Mouse (Mus musculus) embryonic facial prominence, embryonic 13.5 days (tissue): ENCODE data around the gene Map4. TPM values are rescaled to one million over a fixed set of nuclear protein-coding genes. Genes with fewer than 3 reads are reported as not detected.
A peak's percentile ranks its signal among the peaks of the same experiment; 100 is the strongest.

Experiments
- ATAC-seq: fragments of 200-750 bp; cut with Nextera tagmentation; 2 replicates; pipeline ENCODE4 v1.8.0; 2017; ENCODE audit warnings: low read depth; ENCODE audit not compliant: insufficient number of reproducible peaks, insufficient read depth, low FRiP score, low TSS enrichment
- H3K27ac ChIP-seq: fragments of 300-500 bp; sonication (generic); 2 replicates; pipeline ENCODE4 v1.5.1; 2015; ENCODE audit warnings: moderate library complexity, mild to moderate bottlenecking, inconsistent platforms
- H3K27me3 ChIP-seq: fragments of 300-500 bp; sonication (generic); 2 replicates; pipeline ENCODE4 v1.6.1; 2015; ENCODE audit warnings: mild to moderate bottlenecking, inconsistent platforms
- H3K36me3 ChIP-seq: fragments of 300-500 bp; sonication (generic); 2 replicates; pipeline ENCODE4 v1.6.1; 2015; ENCODE audit warnings: mild to moderate bottlenecking, inconsistent platforms
- H3K4me1 ChIP-seq: fragments of 300-500 bp; sonication (generic); 2 replicates; pipeline ENCODE4 v1.6.1; 2015; ENCODE audit warnings: inconsistent platforms
- H3K4me2 ChIP-seq: fragments of 300-500 bp; sonication (generic); 2 replicates; pipeline ENCODE4 v1.6.1; 2015; ENCODE audit warnings: moderate library complexity, mild to moderate bottlenecking, inconsistent platforms
- H3K4me3 ChIP-seq: fragments of 300-500 bp; sonication (generic); 2 replicates; pipeline ENCODE4 v1.5.1; 2015; ENCODE audit warnings: mild to moderate bottlenecking, inconsistent platforms
- H3K9ac ChIP-seq: fragments of 300-500 bp; sonication (generic); 2 replicates; pipeline ENCODE4 v1.6.1; 2015; ENCODE audit warnings: mild to moderate bottlenecking, inconsistent platforms
- H3K9me3 ChIP-seq: fragments of 300-500 bp; sonication (generic); 2 replicates; pipeline ENCODE4 v1.6.1; 2016; ENCODE audit warnings: inconsistent platforms
- WGBS: fragments of 180-500 bp; shearing (Covaris S2); methylation state at CpG from one replicate; pipeline ENCODE4 v1.1.7; 2015; ENCODE audit warnings: mixed read lengths; 5-methylcytosine and 5-hydroxymethylcytosine counted together
- polyA plus RNA-seq: library from polyadenylated mRNA; unstranded; fragments of >200 nt; fragmentation: Nextera tagmentation; extraction: Ambion mirVana; gene quantifications from 2 replicates; pipeline ENCODE4 v1.2.1, GENCODE M21; 2015

Gene Map4
- polyA plus RNA-seq, 1 experiment from 2014 or later: 58.0 TPM

GRCm38 (mm10) chr9:109930752-109931151 is 508 bp upstream of the Map4 start:
- H3K4me2 ChIP-seq: peak overlapping the region; percentile 76
- H3K9me3 ChIP-seq: no peaks in the 10 kb centered on the region
- no peaks in the 10 kb centered on the region for H3K36me3 ChIP-seq
- peak overlapping the region; percentile 85; the same call in 1 of the 2 replicates for H3K9ac ChIP-seq
- peak overlapping the region; percentile 95 for H3K27ac ChIP-seq
- 71% methylated on average over 6 of the region's 6 CpGs for WGBS
- peak overlapping the region; percentile 81 for H3K4me3 ChIP-seq
- ATAC-seq: no peak
- peaks cover 9% of the 10 kb centered on the region for H3K4me1 ChIP-seq
- H3K27me3 ChIP-seq: no peaks in the 10 kb centered on the region

GRCm38 (mm10) chr9:109932361-109932755 is 1.1 kb downstream of the Map4 start:
- Histone ChIP-seq H3K4me1 (peaks cover 9% of the 10 kb centered on the region), H3K36me3 (no peaks in the 10 kb centered on the region), H3K4me2 (peak overlapping the region; percentile 76), H3K9ac (peak overlapping the region; percentile 85), H3K27ac (peak overlapping the region; percentile 95), H3K9me3 (no peaks in the 10 kb centered on the region), H3K4me3 (peak overlapping the region; percentile 81), H3K27me3 (no peaks in the 10 kb centered on the region)
- WGBS: under 1% methylated on average over 20 of the region's 20 CpGs
- no peak for ATAC-seq

DNA sequence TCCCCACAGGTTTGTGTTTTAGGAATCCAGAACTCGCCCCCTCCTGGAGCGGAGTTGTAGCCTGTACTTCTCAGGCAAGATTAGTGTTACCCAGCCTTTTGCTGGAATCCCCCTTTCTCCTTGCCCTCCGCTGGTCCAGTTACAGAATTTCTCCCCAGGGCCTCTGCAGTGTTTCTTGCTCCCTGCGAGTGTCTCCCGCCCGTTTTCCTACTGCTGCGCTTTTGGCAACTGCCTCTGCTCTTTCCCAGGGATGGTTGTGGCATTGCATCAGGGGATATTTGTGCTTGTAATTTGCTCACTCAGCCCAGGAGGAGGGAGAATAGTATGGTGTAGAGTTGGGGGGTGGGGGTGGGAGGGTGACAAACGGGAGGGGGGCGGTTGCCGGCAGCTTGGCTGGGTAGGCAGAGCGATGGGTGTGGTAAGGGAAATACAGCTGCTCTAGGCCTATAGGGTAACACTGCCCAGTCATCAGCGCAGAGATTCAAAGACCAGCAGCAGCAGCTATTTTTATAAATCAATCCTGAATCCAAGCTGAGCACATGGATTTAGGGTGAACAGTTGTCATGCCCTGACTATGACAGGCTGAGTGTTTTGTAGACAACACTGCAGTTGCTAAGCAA is 1.6 kb downstream of the Map4 start:
- Histone ChIP-seq H3K27me3 (no peaks in the 10 kb centered on the region), H3K4me2 (peak overlapping the region; percentile 76), H3K27ac (peak overlapping the region; percentile 95), H3K9ac (peak overlapping the region; percentile 85), H3K4me1 (peaks cover 9% of the 10 kb centered on the region), H3K9me3 (no peaks in the 10 kb centered on the region), H3K4me3 (peak overlapping the region; percentile 81), H3K36me3 (no peaks in the 10 kb centered on the region)
- ATAC-seq: no peak
- WGBS: under 1% methylated on average over 12 of the region's 12 CpGs

DNA sequence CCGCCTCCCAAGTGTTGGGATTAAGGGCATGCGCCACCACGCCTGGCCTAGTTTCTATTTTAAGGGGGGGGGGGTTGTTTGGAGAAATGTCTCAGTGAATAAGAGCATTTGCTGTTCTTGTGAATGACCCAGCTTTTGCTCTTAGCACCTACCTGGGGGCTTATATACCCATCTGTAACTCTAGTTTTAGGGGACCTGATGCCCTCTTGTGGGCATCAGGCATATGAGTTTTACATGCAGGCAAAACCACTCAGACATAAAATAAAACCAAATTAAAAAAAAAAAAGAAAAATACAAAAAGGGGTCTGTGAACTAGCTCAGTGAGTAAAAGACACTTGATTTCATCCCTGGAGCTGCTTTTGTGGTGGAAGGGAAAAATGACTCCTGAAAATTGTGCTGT is 8.1 kb downstream of the Map4 start:
- no peak overlapping the region for H3K9ac ChIP-seq
- no peaks in the 10 kb centered on the region for H3K27me3 ChIP-seq
- H3K4me2 ChIP-seq: no peak overlapping the region
- H3K9me3 ChIP-seq: no peaks in the 10 kb centered on the region
- no peak overlapping the region for H3K4me3 ChIP-seq
- 95% methylated on average over 3 of the region's 3 CpGs for whole genome bisulfite sequencing
- H3K36me3 ChIP-seq: no peaks in the 10 kb centered on the region
- H3K27ac ChIP-seq: no peak overlapping the region
- no peaks in the 10 kb centered on the region for H3K4me1 ChIP-seq
- ATAC-seq: no peak

- no peak for ATAC-seq
- no peaks in the 10 kb centered on the region for H3K9me3 ChIP-seq
- H3K4me3 ChIP-seq: no peak overlapping the region
- no peak overlapping the region for H3K9ac ChIP-seq
- H3K27me3 ChIP-seq: no peaks in the 10 kb centered on the region
- H3K27ac ChIP-seq: no peak overlapping the region
- H3K4me2 ChIP-seq: no peak overlapping the region
- no peaks in the 10 kb centered on the region for H3K36me3 ChIP-seq
- H3K4me1 ChIP-seq: no peaks in the 10 kb centered on the region
- 82% methylated on average over 4 of the region's 4 CpGs for whole genome bisulfite sequencing
Observed at GRCm38 (mm10) chr9:109942796-109943195, 11.5 kb downstream of the Map4 start.

DNA sequence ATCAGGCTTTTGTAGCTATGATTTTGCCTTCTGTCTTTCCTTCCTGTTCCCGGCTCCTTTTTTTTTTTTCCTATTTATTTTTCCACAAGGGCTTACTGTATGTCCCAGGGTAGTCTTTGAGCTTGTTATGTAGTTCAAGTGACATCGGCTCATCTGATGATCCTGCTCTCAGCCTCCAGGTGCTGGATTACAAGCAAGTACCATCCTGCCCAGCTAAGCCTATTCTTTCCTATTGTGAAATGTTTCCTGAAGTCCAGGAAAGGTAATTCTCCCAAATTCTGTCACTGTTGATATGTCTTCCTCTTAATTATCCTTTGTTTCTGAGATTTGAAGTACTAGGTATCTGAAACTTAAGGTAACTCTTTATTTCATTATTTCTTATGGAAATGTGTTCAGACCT is 13.5 kb downstream of the Map4 start:
- H3K27ac ChIP-seq: no peak overlapping the region
- H3K4me1 ChIP-seq: no peaks in the 10 kb centered on the region
- H3K36me3 ChIP-seq: peaks cover 2% of the 10 kb centered on the region; the same call in 1 of the 2 replicates
- H3K9ac ChIP-seq: no peak overlapping the region
- no peaks in the 10 kb centered on the region for H3K9me3 ChIP-seq
- ATAC-seq: no peak
- H3K4me3 ChIP-seq: no peak overlapping the region
- 76% methylated on average over 2 of the region's 2 CpGs for WGBS
- no peak overlapping the region for H3K4me2 ChIP-seq
- no peaks in the 10 kb centered on the region for H3K27me3 ChIP-seq

DNA sequence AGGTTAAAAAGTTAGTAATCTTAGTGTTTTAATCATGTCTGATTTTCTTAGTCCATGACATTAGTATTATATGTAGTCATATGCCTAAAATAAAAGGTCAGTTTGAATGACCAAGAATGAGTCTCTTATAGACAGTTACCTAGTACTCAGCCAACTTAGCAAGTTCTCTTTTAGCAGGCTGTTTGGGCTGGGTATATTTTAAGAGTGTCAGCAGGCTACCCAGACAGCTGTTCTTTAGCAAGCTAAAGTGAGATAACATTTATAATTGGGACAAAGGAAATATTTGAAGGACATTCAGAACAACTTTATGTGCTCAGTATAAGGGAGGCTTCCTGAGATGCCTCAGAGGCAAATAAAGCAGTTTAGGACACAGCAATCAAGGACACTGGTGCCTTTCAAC is 17.3 kb downstream of the Map4 start:
- Histone ChIP-seq H3K4me3 (no peak overlapping the region), H3K4me1 (no peaks in the 10 kb centered on the region), H3K4me2 (no peak overlapping the region), H3K27ac (no peak overlapping the region), H3K27me3 (no peaks in the 10 kb centered on the region), H3K9me3 (no peaks in the 10 kb centered on the region; the same call in 1 of the 2 replicates), H3K9ac (no peak overlapping the region), H3K36me3 (peaks cover 6% of the 10 kb centered on the region; the same call in 1 of the 2 replicates)
- ATAC-seq: no peak

DNA sequence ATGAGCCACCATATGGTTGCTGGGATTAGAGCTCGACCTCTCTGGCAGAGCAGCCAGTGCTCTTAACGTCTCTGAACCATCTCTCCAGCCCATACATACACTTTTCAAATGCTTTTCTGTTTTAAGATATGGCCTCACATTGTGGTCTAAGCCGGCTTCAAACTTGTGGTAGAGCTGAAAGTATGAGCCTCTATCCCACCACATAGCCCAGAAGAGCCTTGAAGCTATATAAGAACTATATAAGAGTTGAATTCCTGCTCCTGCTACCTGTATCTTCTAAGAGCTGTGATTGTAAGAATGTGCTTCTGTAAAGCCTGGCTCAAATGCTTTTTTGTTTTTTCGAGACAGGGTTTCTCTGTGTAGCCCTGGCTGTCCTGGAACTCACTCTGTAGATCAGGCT is 18.5 kb downstream of the Map4 start:
- H3K4me1 ChIP-seq: no peaks in the 10 kb centered on the region
- H3K4me3 ChIP-seq: no peak overlapping the region
- no peaks in the 10 kb centered on the region for H3K27me3 ChIP-seq
- no peak overlapping the region for H3K4me2 ChIP-seq
- no peak overlapping the region for H3K27ac ChIP-seq
- ATAC-seq: no peak
- no peak overlapping the region for H3K9ac ChIP-seq
- H3K9me3 ChIP-seq: no peaks in the 10 kb centered on the region; the same call in 1 of the 2 replicates
- peaks cover 6% of the 10 kb centered on the region; the same call in 1 of the 2 replicates for H3K36me3 ChIP-seq
- 88% methylated on average over 4 of the region's 4 CpGs for WGBS

DNA sequence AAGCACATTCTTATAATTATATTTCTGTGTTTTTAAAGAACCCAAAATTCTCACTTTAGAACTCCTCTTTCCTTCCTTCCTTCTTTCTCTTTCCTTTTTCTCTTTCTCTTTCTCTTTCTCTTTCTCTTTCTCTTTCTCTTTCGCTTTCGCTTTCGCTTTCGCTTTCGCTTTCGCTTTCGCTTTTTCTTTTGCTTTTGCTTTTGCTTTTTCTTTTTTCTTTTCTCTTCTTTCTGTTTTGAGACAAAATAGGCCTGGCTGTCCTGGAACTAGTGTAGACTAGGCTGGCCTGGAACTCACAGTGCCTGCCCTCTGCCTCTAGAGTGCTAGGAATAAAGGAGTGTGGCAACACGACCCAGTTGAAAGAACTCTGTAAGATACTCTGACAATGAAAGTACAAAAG is 22.3 kb downstream of the Map4 start:
- ATAC-seq: no peak
- no peak overlapping the region for H3K27ac ChIP-seq
- H3K4me1 ChIP-seq: no peaks in the 10 kb centered on the region
- H3K36me3 ChIP-seq: peaks cover 6% of the 10 kb centered on the region; the same call in 1 of the 2 replicates
- H3K9ac ChIP-seq: no peak overlapping the region
- H3K4me2 ChIP-seq: no peak overlapping the region
- no peaks in the 10 kb centered on the region for H3K27me3 ChIP-seq
- 93% methylated on average over 8 of the region's 8 CpGs for WGBS
- H3K9me3 ChIP-seq: no peaks in the 10 kb centered on the region; the same call in 1 of the 2 replicates
- no peak overlapping the region for H3K4me3 ChIP-seq

DNA sequence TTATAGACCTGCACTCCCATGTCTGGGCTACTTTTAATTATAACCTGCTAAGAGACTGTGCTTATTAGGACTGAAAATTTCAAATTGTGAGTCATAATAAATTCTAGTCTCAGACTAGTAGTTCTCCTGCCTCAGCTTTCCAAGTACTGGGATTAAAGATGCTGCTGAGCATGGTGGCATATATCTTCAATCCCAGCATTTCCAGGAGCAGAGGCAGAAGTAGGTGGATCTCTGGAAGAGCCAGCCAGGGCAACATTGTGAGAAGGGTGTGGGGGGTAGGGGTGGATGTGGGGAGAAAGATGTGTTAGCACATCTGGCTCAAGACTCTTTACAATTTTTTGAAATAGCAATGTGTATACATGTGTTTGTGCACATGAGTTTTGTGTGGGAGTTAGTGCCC is 23.4 kb downstream of the Map4 start:
- Histone ChIP-seq H3K36me3 (peaks cover 4% of the 10 kb centered on the region; the same call in 1 of the 2 replicates), H3K9me3 (no peaks in the 10 kb centered on the region; the same call in 1 of the 2 replicates), H3K27me3 (no peaks in the 10 kb centered on the region), H3K4me2 (no peak overlapping the region), H3K4me3 (no peak overlapping the region), H3K4me1 (no peaks in the 10 kb centered on the region), H3K27ac (no peak overlapping the region), H3K9ac (no peak overlapping the region)
- no peak for ATAC-seq

GRCm38 (mm10) chr9:109959456-109960150 is 28.3 kb downstream of the Map4 start:
- Histone ChIP-seq H3K4me1 (no peaks in the 10 kb centered on the region), H3K9me3 (no peaks in the 10 kb centered on the region), H3K36me3 (no peaks in the 10 kb centered on the region), H3K9ac (no peak overlapping the region), H3K27me3 (no peaks in the 10 kb centered on the region), H3K4me3 (no peak overlapping the region), H3K27ac (no peak overlapping the region), H3K4me2 (no peak overlapping the region)
- WGBS: 45% methylated on average over 5 of the region's 5 CpGs
- ATAC-seq: no peak

DNA sequence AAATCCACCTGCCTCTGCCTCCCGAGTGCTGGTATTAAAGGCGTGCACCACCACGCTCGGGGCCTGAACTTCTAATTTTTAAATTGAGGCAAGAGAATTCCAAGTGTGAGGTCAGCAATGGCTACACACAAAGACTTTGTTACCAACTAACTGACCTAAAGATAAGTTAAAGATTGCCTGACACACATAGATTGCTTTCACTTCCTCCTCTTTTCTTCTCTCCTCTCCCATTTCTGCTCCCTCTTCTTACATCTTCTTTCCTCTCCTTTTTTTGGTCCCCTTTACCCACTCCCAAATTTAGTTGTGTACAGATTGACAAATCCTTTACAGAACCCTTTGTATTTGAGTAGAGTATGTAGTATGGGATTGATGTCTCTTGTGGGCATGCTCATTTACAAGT is 29.3 kb downstream of the Map4 start:
- no peaks in the 10 kb centered on the region for H3K36me3 ChIP-seq
- H3K9ac ChIP-seq: no peak overlapping the region
- H3K4me2 ChIP-seq: no peak overlapping the region
- H3K9me3 ChIP-seq: no peaks in the 10 kb centered on the region
- ATAC-seq: no peak
- 94% methylated on average over 4 of the region's 4 CpGs for WGBS
- H3K27ac ChIP-seq: no peak overlapping the region
- H3K4me3 ChIP-seq: no peak overlapping the region
- H3K4me1 ChIP-seq: no peaks in the 10 kb centered on the region
- H3K27me3 ChIP-seq: no peaks in the 10 kb centered on the region
